Mouse (Mus musculus) gonadal fat pad, adult 2 months (tissue): ENCODE results near the gene Klhdc7b. TPM values are rescaled to one million over a fixed set of nuclear protein-coding genes. Genes with fewer than 3 reads are reported as not detected.
"Not testable (repeated sequence)": the region's sequence is repeated elsewhere in the genome, so short reads cannot be mapped to it uniquely, and the experiment has no call there.

ENCODE experiments used
- DNase-seq: peaks from one replicate; pipeline ENCODE4 v3.0.0-alpha.2; 2012; ENCODE audit warnings: low read depth
- polyA plus RNA-seq: library from polyadenylated mRNA; depleted of rRNA; stranded (reverse); fragments of >200 nt; gene quantifications from 2 replicates; pipeline ENCODE4 v1.2.3, GENCODE M21; 2012; rRNA removed

Klhdc7b gene
- polyA plus RNA-seq, 1 experiment = 0.04 TPM

GRCm38 (mm10) chr15:89428136-89428790 lies 43.5 kb downstream of the Klhdc7b start:
- DNase-seq = no peak

GRCm38 (mm10) chr15:89428821-89429351 lies 44.2 kb downstream of the Klhdc7b start:
- DNase-seq = no peak

- peak; percentile 76 for DNase-seq
Observed at GRCm38 (mm10) chr15:89429352-89430221, 44.9 kb downstream of the Klhdc7b start, which contains the start of the genes C730034F03Rik, Gm44502 and Chkb. TSS of gene C730034F03Rik (plus strand) at chr15:89429589. TSS of gene Gm44502 (minus strand) at chr15:89429696. TSS of gene Chkb (minus strand) at chr15:89429908.

GRCm38 (mm10) chr15:89430341-89430740 lies 45.6 kb downstream of the Klhdc7b start:
- DNase-seq = no peak

- not testable (repeated sequence) for DNase-seq
Observed at GRCm38 (mm10) chr15:89430771-89431170, 46.1 kb downstream of the Klhdc7b start.

- no peak for DNase-seq
Observed at GRCm38 (mm10) chr15:89431271-89431670, 46.6 kb downstream of the Klhdc7b start.

GRCm38 (mm10) chr15:89431806-89432205 lies 47.1 kb downstream of the Klhdc7b start:
- no peak for DNase-seq

- DNase-seq = no peak
Observed at GRCm38 (mm10) chr15:89432946-89433345, 48.2 kb downstream of the Klhdc7b start.

- DNase-seq = no peak
Observed at GRCm38 (mm10) chr15:89434136-89434535, 49.4 kb downstream of the Klhdc7b start.

GRCm38 (mm10) chr15:89435878-89436277 lies 51.2 kb downstream of the Klhdc7b start:
- DNase-seq = no peak

Other genes with a start within 250 kb of the Klhdc7b start
- gene Mapk12, start 244.2 kb upstream of the Klhdc7b start, polyA plus RNA-seq = 25.2 and 25.3 TPM in 2 replicates
- 23.8 and 30.3 TPM in 2 replicates for gene Mapk11, start 235.3 kb upstream of the Klhdc7b start, polyA plus RNA-seq
- gene Plxnb2, start 204.1 kb upstream of the Klhdc7b start, polyA plus RNA-seq = 98.9 and 119 TPM in 2 replicates
- 12.2 and 13.6 TPM in 2 replicates for gene Dennd6b, start 188.4 kb upstream of the Klhdc7b start, polyA plus RNA-seq
- gene Ppp6r2, start 173.4 kb upstream of the Klhdc7b start, polyA plus RNA-seq = 89.2 and 158 TPM in 2 replicates
- 127 and 142 TPM in 2 replicates for gene Sbf1, start 69.6 kb upstream of the Klhdc7b start, polyA plus RNA-seq
- 0.26 and 0.63 TPM in 2 replicates for gene Adm2, start 62.2 kb upstream of the Klhdc7b start, polyA plus RNA-seq
- gene Miox, start 50.5 kb upstream of the Klhdc7b start, polyA plus RNA-seq = 0.23 TPM in 1 of 2 replicates, not detected in the other
- gene Lmf2, start 29.3 kb upstream of the Klhdc7b start, polyA plus RNA-seq = 42.6 and 49.3 TPM in 2 replicates
- gene Ncaph2, start 29.2 kb upstream of the Klhdc7b start, polyA plus RNA-seq = 104 and 155 TPM in 2 replicates
- 25.6 and 29.8 TPM in 2 replicates for gene Sco2, start 11.1 kb upstream of the Klhdc7b start, polyA plus RNA-seq
- 2.3 and 3.1 TPM in 2 replicates for gene Tymp, start 7.9 kb upstream of the Klhdc7b start, polyA plus RNA-seq
- gene Odf3b, start 5.6 kb upstream of the Klhdc7b start, polyA plus RNA-seq = 12.0 TPM in 2 replicates
- gene Syce3, start 25.6 kb downstream of the Klhdc7b start, polyA plus RNA-seq = not detected in 2 replicates
- 3.4 and 7.0 TPM in 2 replicates for gene Cpt1b, start 40.9 kb downstream of the Klhdc7b start, polyA plus RNA-seq
- 1.3 and 1.5 TPM in 2 replicates for gene C730034F03Rik, start 44.7 kb downstream of the Klhdc7b start, polyA plus RNA-seq
- gene Gm44502, start 44.8 kb downstream of the Klhdc7b start, polyA plus RNA-seq = 0.32 and 0.33 TPM in 2 replicates
- gene Chkb, start 45.0 kb downstream of the Klhdc7b start, polyA plus RNA-seq = 47.6 and 51.2 TPM in 2 replicates
- gene Mapk8ip2, start 69.0 kb downstream of the Klhdc7b start, polyA plus RNA-seq = 0.20 and 0.30 TPM in 2 replicates
- gene Arsa, start 92.5 kb downstream of the Klhdc7b start, polyA plus RNA-seq = 31.6 and 36.6 TPM in 2 replicates
- gene Shank3, start 114.7 kb downstream of the Klhdc7b start, polyA plus RNA-seq = 20.4 and 20.7 TPM in 2 replicates
- 2.0 and 2.1 TPM in 2 replicates for gene Acr, start 183.4 kb downstream of the Klhdc7b start, polyA plus RNA-seq
- 19.8 and 23.4 TPM in 2 replicates for gene Rabl2, start 207.0 kb downstream of the Klhdc7b start, polyA plus RNA-seq